Mouse (Mus musculus) myocyte (in vitro differentiated cells): ENCODE measurements around the gene Tubg2. TPM values are rescaled to one million over a fixed set of nuclear protein-coding genes. Genes with fewer than 3 reads are reported as not detected.

Experiments used
- H3K27me3 ChIP-seq: one replicate; pipeline ENCODE4 v1.6.1; 2011; ENCODE audit not compliant: control insufficient read depth, insufficient read depth, insufficient read length
- H3K36me3 ChIP-seq: one replicate; pipeline ENCODE4 v1.6.1; 2011; ENCODE audit not compliant: control insufficient read depth, insufficient read depth
- H3K4me2 ChIP-seq: one replicate; pipeline ENCODE4 v1.6.1; 2011; ENCODE audit warnings: low read depth, control low read depth
- H3K4me3 ChIP-seq: one replicate; pipeline ENCODE4 v1.5.1; 2011; ENCODE audit warnings: mild to moderate bottlenecking, control low read depth, moderate library complexity
- H3K79me2 ChIP-seq: one replicate; pipeline ENCODE4 v1.6.1; 2011; ENCODE audit not compliant: control insufficient read depth, insufficient read depth
- H3ac ChIP-seq: one replicate; pipeline ENCODE4 v1.6.1; 2011; ENCODE audit not compliant: control insufficient read depth, insufficient read length
- CEBPB ChIP-seq: IDR thresholded peaks from 2 replicates; pipeline ENCODE4 v1.6.1; 2011; ENCODE audit warnings: mild to moderate bottlenecking, moderate library complexity; ENCODE audit not compliant: poor library complexity, insufficient read depth, severe bottlenecking
- E2F4 ChIP-seq: IDR thresholded peaks from one replicate; pipeline ENCODE4 v1.6.1; 2011; ENCODE audit warnings: mild to moderate bottlenecking, control low read depth, moderate library complexity; ENCODE audit not compliant: insufficient read depth
- MAX ChIP-seq: IDR thresholded peaks from one replicate; pipeline ENCODE4 v1.6.1; 2011; ENCODE audit warnings: low read depth, mild to moderate bottlenecking, control low read depth
- MYOD1 ChIP-seq, 3 experiments: IDR thresholded peaks; one replicate each; pipeline ENCODE4 v1.6.1; 2011; ENCODE audit warnings: control low read depth in 2 of 3, low read depth in 2 of 3, mild to moderate bottlenecking in 2 of 3, moderate library complexity in 1 of 3; ENCODE audit not compliant: insufficient read length in 2 of 3, control insufficient read depth in 1 of 3
- MYOG ChIP-seq, 3 experiments: IDR thresholded peaks; one replicate each; pipeline ENCODE4 v1.6.1; 2011; ENCODE audit warnings: control low read depth in 2 of 3, low read depth in 2 of 3, mild to moderate bottlenecking in 2 of 3; ENCODE audit not compliant: insufficient read length in 2 of 3, control insufficient read depth in 1 of 3, insufficient read depth in 1 of 3
- POLR2A ChIP-seq: IDR thresholded peaks from one replicate; pipeline ENCODE4 v1.6.1; 2011; ENCODE audit warnings: low read depth, mild to moderate bottlenecking, control low read depth, moderate library complexity; ENCODE audit not compliant: insufficient read length
- POLR2AphosphoS2 ChIP-seq: IDR thresholded peaks from one replicate; pipeline ENCODE4 v1.6.1; 2011; ENCODE audit warnings: low read depth, control low read depth; ENCODE audit not compliant: insufficient read length
- REST ChIP-seq: IDR thresholded peaks from one replicate; pipeline ENCODE4 v1.6.1; 2011; ENCODE audit warnings: mild to moderate bottlenecking, control low read depth, moderate library complexity; ENCODE audit not compliant: insufficient read depth, insufficient read length
- SRF ChIP-seq: IDR thresholded peaks from one replicate; pipeline ENCODE4 v1.6.1; 2011; ENCODE audit warnings: low read depth; ENCODE audit not compliant: control insufficient read depth, insufficient read length
- TCF12 ChIP-seq: IDR thresholded peaks from one replicate; pipeline ENCODE4 v1.6.1; 2011; ENCODE audit warnings: mild to moderate bottlenecking, control low read depth; ENCODE audit not compliant: poor library complexity, insufficient read depth, severe bottlenecking
- TCF3 ChIP-seq: IDR thresholded peaks from one replicate; pipeline ENCODE4 v1.6.1; 2011; ENCODE audit warnings: low read depth, control low read depth; ENCODE audit not compliant: insufficient read length
- USF1 ChIP-seq: IDR thresholded peaks from one replicate; pipeline ENCODE4 v1.6.1; 2011; ENCODE audit warnings: low read depth, mild to moderate bottlenecking, control low read depth, moderate library complexity
- polyA plus RNA-seq: library from polyadenylated mRNA; unstranded; fragments of >200 nt; fragmentation: generic; extraction: Trizol; gene quantifications from one replicate; pipeline ENCODE4 v1.2.1, GENCODE M21; 2012; ENCODE audit warnings: missing spikeins

Tubg2 gene
- polyA plus RNA-seq, 1 experiment = 0.18 TPM

DNA sequence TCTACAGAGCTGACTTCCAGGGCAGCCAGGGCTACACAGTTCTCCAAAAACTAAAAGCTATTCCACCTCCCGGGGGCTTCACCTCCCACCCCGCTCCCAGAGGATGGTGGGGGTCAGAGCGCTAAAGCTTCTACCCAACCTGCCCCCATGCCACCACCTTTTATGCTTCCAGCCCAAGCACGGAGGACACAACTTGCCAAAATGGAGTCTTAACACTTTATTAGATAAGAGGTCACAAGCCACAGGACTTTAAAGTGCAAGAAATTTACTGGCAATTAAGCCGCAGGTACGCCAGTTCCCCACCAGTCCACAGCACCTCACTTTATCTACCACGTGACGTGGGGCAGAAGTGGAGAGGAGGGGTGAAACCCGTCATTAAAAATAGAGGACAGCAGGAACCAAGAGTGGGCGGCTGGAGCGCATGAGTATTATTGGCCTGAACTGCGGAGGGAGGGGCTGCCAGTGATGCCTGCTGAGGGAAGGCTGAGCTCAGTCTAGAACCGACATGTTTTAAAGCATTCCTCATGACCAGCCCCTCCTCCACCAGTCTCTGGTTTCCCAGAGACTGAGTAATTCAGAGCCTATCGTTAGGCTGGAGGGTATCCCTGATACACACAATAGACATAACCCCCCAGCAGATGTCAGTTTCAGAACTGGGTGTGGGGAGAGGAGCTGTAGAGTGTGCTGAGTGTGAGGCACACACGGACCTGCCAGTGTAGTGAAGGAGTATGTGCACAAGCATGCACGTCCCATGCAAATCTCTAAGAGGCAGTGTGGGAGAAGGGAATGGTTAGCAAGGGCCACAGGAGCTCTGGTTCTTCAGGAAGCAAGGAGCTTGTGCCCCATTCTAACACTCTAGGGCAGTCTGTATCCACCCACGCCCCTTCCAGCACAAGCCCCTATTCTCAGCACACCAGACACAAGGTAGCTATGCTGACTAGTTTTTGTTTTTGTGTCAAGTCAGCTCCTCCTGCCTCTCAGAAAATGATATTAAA is 35.5 kb downstream of the Tubg2 start:
- TF ChIP-seq POLR2A (no peak), CEBPB (no peak), USF1 (no peak), MYOD1 (IDR thresholded peaks at IDR 0.05; ENCODE audit: control insufficient read depth in 1 of 3, insufficient read length in 2 of 3, low read depth in 2 of 3) (peak in 1 of 3 experiments; percentile 1), POLR2AphosphoS2 (peak; percentile 32), TCF12 (no peak)

GRCm38 (mm10) chr11:101191919-101192470 is 36.3 kb downstream of the Tubg2 start:
- Histone ChIP-seq H3K4me2 (no peak overlapping the region), H3ac (no peak overlapping the region), H3K4me3 (no peak overlapping the region), H3K79me2 (no peaks in the 10 kb centered on the region), H3K27me3 (no peaks in the 10 kb centered on the region), H3K36me3 (no peaks in the 10 kb centered on the region)
- peak; percentile 30 to 83 (median 44) for TF ChIP-seq MYOG (IDR thresholded peaks at IDR 0.05; ENCODE audit: control insufficient read depth in 1 of 3, insufficient read depth in 1 of 3, insufficient read length in 2 of 3, low read depth in 2 of 3)
- TF ChIP-seq MYOD1 (IDR thresholded peaks at IDR 0.05; ENCODE audit: control insufficient read depth in 1 of 3, insufficient read length in 2 of 3, low read depth in 2 of 3) = peak in 2 of 3 experiments; percentile 66 to 84
- no peak for TF ChIP-seq CEBPB
- TF ChIP-seq MAX = no peak
- TF ChIP-seq USF1 = no peak
- TF ChIP-seq POLR2A = no peak
- TF ChIP-seq REST = no peak
- no peak for TF ChIP-seq E2F4
- no peak for TF ChIP-seq SRF
- no peak for TF ChIP-seq TCF3
- no peak for TF ChIP-seq TCF12
- peak; percentile 62 for TF ChIP-seq POLR2AphosphoS2

More for the DNA sequence above, 35.5 kb downstream of the Tubg2 start:
- Histone ChIP-seq H3K27me3 (no peaks in the 10 kb centered on the region), H3ac (no peak overlapping the region), H3K36me3 (no peaks in the 10 kb centered on the region), H3K4me3 (no peak overlapping the region), H3K79me2 (no peaks in the 10 kb centered on the region), H3K4me2 (no peak overlapping the region)

DNA sequence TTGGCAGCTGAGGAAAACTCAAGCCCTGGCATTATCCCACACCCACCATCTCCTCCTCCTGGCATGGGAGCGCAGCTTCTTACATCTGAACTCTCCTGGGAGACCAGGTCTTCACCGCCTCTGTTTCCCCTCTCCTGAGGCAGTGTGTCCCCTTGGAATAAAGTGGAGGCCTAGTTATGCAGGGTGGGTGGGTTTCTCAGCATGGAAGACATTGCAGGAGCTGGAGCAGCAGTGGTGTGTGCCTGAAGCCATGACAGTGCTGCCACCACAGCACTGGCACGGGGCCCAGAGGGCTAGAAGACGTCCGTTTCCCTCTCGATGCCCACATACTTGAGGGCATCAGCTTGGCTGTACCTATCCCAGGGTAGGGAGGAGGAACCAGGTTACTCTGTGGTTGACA is 36.9 kb downstream of the Tubg2 start:
- TF ChIP-seq MYOD1 (IDR thresholded peaks at IDR 0.05; ENCODE audit: control insufficient read depth in 1 of 3, insufficient read length in 2 of 3, low read depth in 2 of 3) (no peak), CEBPB (no peak), TCF3 (no peak), REST (no peak), USF1 (no peak), MAX (no peak), POLR2AphosphoS2 (no peak), SRF (no peak), MYOG (IDR thresholded peaks at IDR 0.05; ENCODE audit: control insufficient read depth in 1 of 3, insufficient read depth in 1 of 3, insufficient read length in 2 of 3, low read depth in 2 of 3) (no peak), E2F4 (no peak), POLR2A (no peak), TCF12 (no peak)
- no peaks in the 10 kb centered on the region for H3K27me3 ChIP-seq
- H3K79me2 ChIP-seq = no peaks in the 10 kb centered on the region
- H3K36me3 ChIP-seq = peaks cover 4% of the 10 kb centered on the region
- H3K4me3 ChIP-seq = no peak overlapping the region
- no peak overlapping the region for H3ac ChIP-seq
- no peak overlapping the region for H3K4me2 ChIP-seq

GRCm38 (mm10) chr11:101193076-101193475 is 37.4 kb downstream of the Tubg2 start:
- Histone ChIP-seq H3ac (no peak overlapping the region), H3K4me3 (no peak overlapping the region), H3K79me2 (no peaks in the 10 kb centered on the region), H3K4me2 (no peak overlapping the region), H3K27me3 (no peaks in the 10 kb centered on the region), H3K36me3 (peaks cover 9% of the 10 kb centered on the region)
- TF ChIP-seq TCF12 = no peak
- TF ChIP-seq POLR2AphosphoS2 = no peak
- no peak for TF ChIP-seq MYOD1 (IDR thresholded peaks at IDR 0.05; ENCODE audit: control insufficient read depth in 1 of 3, insufficient read length in 2 of 3, low read depth in 2 of 3)
- TF ChIP-seq TCF3 = no peak

DNA sequence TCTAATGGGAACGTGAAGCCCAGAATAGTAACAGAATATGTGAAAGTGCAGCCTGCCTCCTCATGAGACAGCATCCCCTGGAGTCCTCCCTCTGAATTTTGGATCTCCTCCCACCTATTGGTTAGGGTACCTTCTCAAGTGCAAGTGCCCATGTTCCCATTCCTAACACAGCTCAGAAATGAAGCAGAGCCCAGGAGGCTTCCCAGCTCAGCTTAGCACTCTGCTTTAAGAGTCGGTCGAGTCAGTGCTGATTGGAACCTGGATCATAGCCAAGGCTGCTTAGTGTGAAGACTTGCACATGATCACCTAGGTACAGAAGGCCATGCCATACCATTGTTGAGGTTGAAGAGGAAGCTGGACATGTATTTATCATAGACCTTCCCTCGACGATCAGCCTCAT is 38.4 kb downstream of the Tubg2 start:
- Histone ChIP-seq H3K4me3 (no peak overlapping the region), H3K36me3 (peaks cover 9% of the 10 kb centered on the region), H3K79me2 (no peaks in the 10 kb centered on the region), H3ac (no peak overlapping the region), H3K4me2 (no peak overlapping the region), H3K27me3 (no peaks in the 10 kb centered on the region)
- no peak for TF ChIP-seq POLR2AphosphoS2
- no peak for TF ChIP-seq TCF12
- TF ChIP-seq SRF = no peak
- TF ChIP-seq REST = no peak
- TF ChIP-seq E2F4 = no peak
- TF ChIP-seq POLR2A = no peak
- no peak for TF ChIP-seq MAX
- TF ChIP-seq USF1 = no peak
- TF ChIP-seq MYOG (IDR thresholded peaks at IDR 0.05; ENCODE audit: control insufficient read depth in 1 of 3, insufficient read depth in 1 of 3, insufficient read length in 2 of 3, low read depth in 2 of 3) = no peak
- no peak for TF ChIP-seq TCF3
- TF ChIP-seq MYOD1 (IDR thresholded peaks at IDR 0.05; ENCODE audit: control insufficient read depth in 1 of 3, insufficient read length in 2 of 3, low read depth in 2 of 3) = no peak
- TF ChIP-seq CEBPB = no peak
